Mouse (Mus musculus) G1E (cell line): Measurements from ENCODE around the gene Gm10577. TPM values are rescaled to one million over a fixed set of nuclear protein-coding genes. Genes with fewer than 3 reads are reported as not detected.

Experiments
- ATAC-seq: 2 replicates; pipeline ENCODE4 v1.8.0; 2016; ENCODE audit warnings: mild to moderate bottlenecking; ENCODE audit not compliant: insufficient number of reproducible peaks, poor library complexity, low FRiP score, severe bottlenecking; ENCODE audit errors: extremely low read depth
- DNase-seq: peaks from one replicate; pipeline ENCODE4 v3.0.0; 2012; ENCODE audit warnings: low spot score
- H3K27me3 ChIP-seq: 2 replicates; pipeline ENCODE4 v1.6.1; 2012; ENCODE audit warnings: mild to moderate bottlenecking, low read length, inconsistent platforms; ENCODE audit not compliant: insufficient read depth
- H3K36me3 ChIP-seq: replicated peaks from 2 replicates; pipeline ENCODE3; 2012; ENCODE audit warnings: mild to moderate bottlenecking, inconsistent platforms
- H3K4me1 ChIP-seq: 2 replicates; pipeline ENCODE4 v1.6.1; 2012; ENCODE audit warnings: low read depth, low read length, inconsistent platforms, mixed read lengths; ENCODE audit not compliant: insufficient read depth
- H3K4me3 ChIP-seq: 2 replicates; pipeline ENCODE4 v1.5.1; 2012; ENCODE audit warnings: low read depth, mild to moderate bottlenecking, inconsistent platforms, low read length, moderate library complexity, mixed read lengths
- H3K9me3 ChIP-seq: replicated peaks from 2 replicates; pipeline ENCODE4 v1.6.1; 2012; ENCODE audit warnings: inconsistent platforms
- CTCF ChIP-seq: IDR thresholded peaks from 2 replicates; pipeline ENCODE4 v1.5.1; 2012; ENCODE audit warnings: low read depth, low read length, inconsistent platforms, mixed read lengths
- GATA1 ChIP-seq: IDR thresholded peaks from 2 replicates; pipeline ENCODE4 v1.6.1; 2012; ENCODE audit warnings: borderline replicate concordance, low read length, inconsistent platforms, mixed read lengths
- GATA2 ChIP-seq: IDR thresholded peaks from 2 replicates; pipeline ENCODE4 v1.6.1; 2012; ENCODE audit warnings: low read depth, low read length, inconsistent platforms, borderline replicate concordance
- POLR2AphosphoS5 ChIP-seq: IDR thresholded peaks from 2 replicates; pipeline ENCODE4 v1.6.1; 2012; ENCODE audit warnings: low read depth, low read length, inconsistent platforms; ENCODE audit not compliant: insufficient replicate concordance
- TAL1 ChIP-seq: conservative IDR thresholded peaks from 2 replicates; pipeline ENCODE4 v1.6.1; 2012; ENCODE audit warnings: low read depth, low read length, inconsistent platforms, mixed read lengths
- polyA plus RNA-seq: library from polyadenylated mRNA; stranded (reverse); fragments of >175 nt; gene quantifications from 2 replicates; pipeline ENCODE4 v1.2.3, GENCODE M21; 2012
- total RNA-seq, 2 experiments: library from RNA; stranded (forward) in 1 of 2; stranded (reverse) in 1 of 2; fragments of 200-1000 nt in 1 of 2; fragments of >200 nt in 1 of 2; fragmentation: Nextera tagmentation in 1 of 2; gene quantifications; 2 replicates each; pipeline ENCODE4 v1.2.3; 2014 to 2017

Gm10577 gene
- total and polyA plus RNA-seq, 3 experiments, result not detected

GRCm38 (mm10) chr4:101044149-101044548, 23.7 kb upstream of the Gm10577 start:
- ATAC-seq (no peak), DNase-seq (no peak)
- no peaks in the 10 kb centered on the region for H3K9me3 ChIP-seq
- no peak overlapping the region for H3K4me3 ChIP-seq
- H3K4me1 ChIP-seq, result no peaks in the 10 kb centered on the region
- no peaks in the 10 kb centered on the region for H3K36me3 ChIP-seq
- TF ChIP-seq CTCF (no peak), POLR2AphosphoS5 (no peak), TAL1 (no peak), GATA2 (no peak), GATA1 (no peak)
- H3K27me3 ChIP-seq, result peaks cover 5% of the 10 kb centered on the region

DNA sequence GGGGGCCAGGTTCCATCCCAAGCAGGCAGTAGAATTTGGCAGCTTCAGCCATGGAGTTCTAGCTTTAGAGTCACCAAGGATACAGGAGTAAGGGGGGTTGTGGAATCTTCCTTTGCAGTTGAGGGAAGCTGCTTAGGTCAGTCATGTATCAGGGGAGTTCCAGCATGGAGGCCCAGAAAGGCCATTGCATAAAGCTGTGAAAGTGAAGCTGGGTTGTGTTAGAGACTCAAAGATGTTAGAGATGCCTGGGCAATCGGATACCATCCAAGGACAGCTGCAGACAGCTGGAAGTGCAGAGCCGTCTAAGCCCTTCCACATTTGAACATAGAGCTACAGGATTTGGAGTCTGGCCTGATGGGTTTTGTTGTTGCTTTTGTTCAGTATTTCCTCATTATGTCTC, 23.2 kb upstream of the Gm10577 start:
- no peak for ATAC-seq
- H3K4me3 ChIP-seq, result no peak overlapping the region
- H3K36me3 ChIP-seq, result no peaks in the 10 kb centered on the region
- no peaks in the 10 kb centered on the region for H3K9me3 ChIP-seq
- H3K4me1 ChIP-seq, result no peaks in the 10 kb centered on the region
- DNase-seq, result no peak
- H3K27me3 ChIP-seq, result peaks cover 5% of the 10 kb centered on the region
- TF ChIP-seq CTCF, result no peak
- no peak for TF ChIP-seq GATA2
- TF ChIP-seq TAL1, result no peak
- TF ChIP-seq GATA1, result no peak
- TF ChIP-seq POLR2AphosphoS5, result no peak

- no peak for ATAC-seq
- TF ChIP-seq POLR2AphosphoS5, result no peak
- no peak for TF ChIP-seq GATA1
- TF ChIP-seq TAL1, result no peak
- TF ChIP-seq CTCF, result no peak
- TF ChIP-seq GATA2, result no peak
- Histone ChIP-seq H3K36me3 (no peaks in the 10 kb centered on the region), H3K27me3 (peaks cover 5% of the 10 kb centered on the region; the same call in 1 of the 2 replicates), H3K9me3 (no peaks in the 10 kb centered on the region), H3K4me1 (no peaks in the 10 kb centered on the region), H3K4me3 (no peak overlapping the region)
- DNase-seq, result no peak
Observed at GRCm38 (mm10) chr4:101037156-101037555, 16.7 kb upstream of the Gm10577 start.

DNA sequence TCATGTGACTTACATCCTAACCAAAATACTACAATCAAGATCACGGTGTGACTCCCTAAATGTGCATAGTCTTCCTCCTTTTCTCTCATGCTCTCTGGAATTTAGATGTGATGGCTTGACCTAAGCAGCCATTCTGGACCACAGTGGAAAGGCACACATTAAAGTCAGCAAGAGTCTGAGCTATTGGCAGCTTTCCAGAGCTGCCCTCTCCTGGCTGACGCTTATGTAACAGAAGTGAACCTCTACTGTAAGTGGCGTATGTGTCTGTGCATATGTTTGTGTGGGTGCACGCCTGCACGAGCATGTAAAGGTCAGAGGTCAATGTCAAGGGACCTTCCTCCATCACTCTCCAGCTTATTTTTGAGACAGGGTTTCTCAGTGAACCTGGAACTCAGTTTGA, 14.6 kb upstream of the Gm10577 start:
- Histone ChIP-seq H3K4me1 (no peaks in the 10 kb centered on the region), H3K36me3 (no peaks in the 10 kb centered on the region), H3K4me3 (no peak overlapping the region), H3K27me3 (peaks cover 2% of the 10 kb centered on the region; the same call in 1 of the 2 replicates), H3K9me3 (no peaks in the 10 kb centered on the region)
- no peak for TF ChIP-seq CTCF
- no peak for TF ChIP-seq POLR2AphosphoS5
- no peak for TF ChIP-seq GATA2
- no peak for TF ChIP-seq GATA1
- no peak for TF ChIP-seq TAL1
- DNase-seq (no peak), ATAC-seq (no peak)

DNA sequence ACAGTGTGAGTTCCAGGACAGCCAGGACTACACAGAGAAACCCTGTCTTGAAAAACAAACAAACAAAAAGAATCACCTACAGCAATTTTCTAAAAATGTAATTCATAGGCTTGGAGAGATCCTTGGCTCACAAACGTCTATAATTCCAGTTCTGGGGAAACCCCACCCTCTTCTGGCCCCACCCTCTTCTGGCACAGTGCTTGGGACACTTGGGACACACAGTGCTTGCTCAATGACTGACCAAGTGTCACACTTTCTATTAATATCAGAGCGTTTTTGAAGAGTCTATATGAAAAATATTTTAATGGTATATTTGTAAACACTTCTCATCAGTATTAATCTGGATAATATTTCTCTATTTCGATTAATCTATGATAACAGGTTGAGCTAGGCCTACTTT, 12.6 kb upstream of the Gm10577 start:
- ATAC-seq (no peak), DNase-seq (no peak)
- Histone ChIP-seq H3K9me3 (no peaks in the 10 kb centered on the region), H3K27me3 (no peaks in the 10 kb centered on the region), H3K4me1 (no peaks in the 10 kb centered on the region), H3K36me3 (no peaks in the 10 kb centered on the region), H3K4me3 (no peak overlapping the region)
- no peak for TF ChIP-seq POLR2AphosphoS5
- no peak for TF ChIP-seq GATA2
- TF ChIP-seq GATA1, result no peak
- no peak for TF ChIP-seq CTCF
- TF ChIP-seq TAL1, result no peak

DNA sequence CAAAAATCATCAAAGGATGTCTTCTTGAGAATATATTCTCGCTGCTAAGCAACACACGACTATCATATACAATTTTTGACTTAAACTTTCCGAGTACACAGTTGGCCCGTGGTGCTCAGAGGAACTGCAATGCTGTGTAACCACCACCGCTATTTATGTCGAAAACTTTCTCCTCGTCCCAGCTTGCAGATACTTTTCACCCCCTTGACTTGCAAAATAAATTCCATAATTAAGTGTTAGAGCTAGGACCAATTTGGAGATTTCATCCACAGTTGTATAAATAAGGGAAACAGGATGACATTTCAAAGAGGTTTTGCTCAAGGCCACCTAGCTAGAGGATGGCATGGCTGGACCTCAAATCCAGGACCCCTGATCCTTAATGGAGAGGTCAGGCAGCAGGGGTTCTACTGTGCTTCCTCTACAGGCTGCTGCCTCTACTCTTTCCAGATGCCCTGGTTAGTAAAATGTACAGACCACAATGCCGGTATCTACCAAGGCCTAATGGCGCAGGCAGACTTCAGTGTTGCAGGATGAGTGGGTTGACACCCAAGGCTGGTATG, 7.4 kb upstream of the Gm10577 start:
- DNase-seq, result no peak
- H3K4me3 ChIP-seq, result no peak overlapping the region
- H3K9me3 ChIP-seq, result peaks cover 4% of the 10 kb centered on the region
- H3K36me3 ChIP-seq, result no peaks in the 10 kb centered on the region
- H3K4me1 ChIP-seq, result no peaks in the 10 kb centered on the region
- H3K27me3 ChIP-seq, result no peaks in the 10 kb centered on the region
- TF ChIP-seq POLR2AphosphoS5 (no peak), CTCF (no peak), GATA1 (no peak)
- no peak for ATAC-seq
